Mouse (Mus musculus): ENCODE data around the gene Kndc1.

The Kndc1 gene

GRCm38 (mm10) chr7:139894655-139895557, at the start of gene Kndc1:
Kndc1 (plus strand) TSS chr7:139894696.
- no peak for DNase-seq (ENCODE audit: low read depth, low spot score)

GRCm38 (mm10) chr7:139845101-139845500, 49.4 kb upstream of the Kndc1 start:
- no peak for DNase-seq (ENCODE audit: low read depth, low spot score)

GRCm38 (mm10) chr7:139850152-139850551, 44.3 kb upstream of the Kndc1 start:
- DNase-seq (ENCODE audit: low read depth, low spot score), result no peak

- no peak for DNase-seq (ENCODE audit: low read depth, low spot score)
These were observed 43.8 kb upstream of the Kndc1 start for GRCm38 (mm10) chr7:139850677-139851076.

GRCm38 (mm10) chr7:139851098-139851497, 43.4 kb upstream of the Kndc1 start:
- DNase-seq (ENCODE audit: low read depth, low spot score), result no peak

GRCm38 (mm10) chr7:139855261-139855660, 39.2 kb upstream of the Kndc1 start:
- DNase-seq (ENCODE audit: low read depth, low spot score), result no peak

- DNase-seq (ENCODE audit: low read depth, low spot score), result peak; percentile 18
These were observed 33.1 kb upstream of the Kndc1 start for GRCm38 (mm10) chr7:139861411-139861810.

- DNase-seq (ENCODE audit: low read depth, low spot score), result no peak
These were observed 31.4 kb upstream of the Kndc1 start for GRCm38 (mm10) chr7:139863076-139863475.

- no peak for DNase-seq (ENCODE audit: low read depth, low spot score)
These were observed 30.2 kb upstream of the Kndc1 start for GRCm38 (mm10) chr7:139864253-139864652.

GRCm38 (mm10) chr7:139864871-139865270, 29.6 kb upstream of the Kndc1 start:
- no peak for DNase-seq (ENCODE audit: low read depth, low spot score)

GRCm38 (mm10) chr7:139871014-139871413, 23.5 kb upstream of the Kndc1 start:
- no peak for DNase-seq (ENCODE audit: low read depth, low spot score)

- no peak for DNase-seq (ENCODE audit: low read depth, low spot score)
These were observed 17.2 kb upstream of the Kndc1 start for GRCm38 (mm10) chr7:139877167-139877792.

GRCm38 (mm10) chr7:139878122-139878521, 16.4 kb upstream of the Kndc1 start:
- no peak for DNase-seq (ENCODE audit: low read depth, low spot score)

GRCm38 (mm10) chr7:139878621-139879020, 15.9 kb upstream of the Kndc1 start:
- no peak for DNase-seq (ENCODE audit: low read depth, low spot score)

- no peak for DNase-seq (ENCODE audit: low read depth, low spot score)
These were observed 11.0 kb upstream of the Kndc1 start for GRCm38 (mm10) chr7:139883545-139883944.

- no peak for DNase-seq (ENCODE audit: low read depth, low spot score)
These were observed 2.7 kb upstream of the Kndc1 start for GRCm38 (mm10) chr7:139891779-139892178.

- DNase-seq (ENCODE audit: low read depth, low spot score), result no peak
These were observed 1.8 kb downstream of the Kndc1 start for GRCm38 (mm10) chr7:139896271-139896670.

- DNase-seq (ENCODE audit: low read depth, low spot score), result no peak
These were observed 2.3 kb downstream of the Kndc1 start for GRCm38 (mm10) chr7:139896796-139897195.

GRCm38 (mm10) chr7:139898606-139899005, 4.1 kb downstream of the Kndc1 start:
- DNase-seq (ENCODE audit: low read depth, low spot score), result no peak

GRCm38 (mm10) chr7:139899505-139899904, 5.0 kb downstream of the Kndc1 start:
- no peak for DNase-seq (ENCODE audit: low read depth, low spot score)

GRCm38 (mm10) chr7:139900456-139900855, 6.0 kb downstream of the Kndc1 start:
- no peak for DNase-seq (ENCODE audit: low read depth, low spot score)

- DNase-seq (ENCODE audit: low read depth, low spot score), result no peak
These were observed 6.4 kb downstream of the Kndc1 start for GRCm38 (mm10) chr7:139900896-139901295.

- DNase-seq (ENCODE audit: low read depth, low spot score), result no peak
These were observed 7.5 kb downstream of the Kndc1 start for GRCm38 (mm10) chr7:139901981-139902380.
